Mouse (Mus musculus): ENCODE data around the gene Fancc. TPM values are rescaled to one million over a fixed set of nuclear protein-coding genes. Genes with fewer than 3 reads are reported as not detected.

Gene Fancc
- polyA plus RNA-seq, 1 experiment from 2014 or later, result 7.9 TPM

DNA sequence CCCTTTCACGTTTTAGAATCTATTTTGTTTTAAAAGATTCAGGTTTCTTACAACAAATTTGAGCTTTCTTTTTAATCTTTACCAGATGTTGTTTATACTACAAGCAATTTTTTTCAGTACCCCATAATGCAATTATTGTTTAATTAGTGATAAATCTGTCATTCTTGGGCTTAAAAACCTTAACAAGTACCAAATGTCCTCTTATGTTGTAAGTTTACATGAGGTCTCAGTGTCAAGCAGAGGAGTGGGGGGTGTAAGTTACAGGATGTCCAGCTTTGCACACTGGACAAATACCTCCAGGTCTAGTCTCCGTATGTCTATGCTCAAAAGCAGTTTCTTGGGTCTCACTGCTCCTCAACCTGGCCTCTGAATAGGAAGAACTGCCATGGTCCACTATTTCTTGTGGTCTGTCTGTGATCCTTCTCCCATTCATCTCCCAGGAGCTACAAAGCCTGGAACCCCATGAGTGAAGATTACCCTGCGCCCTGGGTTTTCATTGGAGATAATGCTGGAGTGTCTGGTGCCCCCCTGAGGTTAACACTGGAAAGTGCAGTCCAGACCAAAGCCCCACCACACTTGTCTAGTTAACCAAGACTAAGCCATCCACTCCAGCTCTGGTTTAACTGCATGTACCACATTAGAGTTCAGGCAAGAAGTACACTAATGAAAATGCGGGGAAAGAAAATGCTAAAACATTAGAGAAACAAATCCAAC is 161.5 kb downstream of the Fancc start:
- no peak for ATAC-seq
- POLR2A ChIA-PET, result interaction anchor here (0.6 kb wide), 1 partner anchor 91 kb away, joined by 3 read pairs; no protein-coding TSS in a partner anchor
- peak; percentile 75 for TF ChIP-seq CTCF (IDR thresholded peaks at IDR 0.05)
- no peak for DNase-seq (ENCODE audit: low read depth, low spot score)
- no peaks in the 10 kb centered on the region for H3K27me3 ChIP-seq
- CTCF ChIA-PET, result interaction anchor here (0.6 to 3.4 kb wide), 11 partner anchors 13 to 418 kb away, joined by 3 to 26 read pairs (median 3); no protein-coding TSS in a partner anchor
- in situ Hi-C loops (cut with MboI; ENCODE audit: low pct_unique_long_range_greater_than_20kb), result no loop called here

DNA sequence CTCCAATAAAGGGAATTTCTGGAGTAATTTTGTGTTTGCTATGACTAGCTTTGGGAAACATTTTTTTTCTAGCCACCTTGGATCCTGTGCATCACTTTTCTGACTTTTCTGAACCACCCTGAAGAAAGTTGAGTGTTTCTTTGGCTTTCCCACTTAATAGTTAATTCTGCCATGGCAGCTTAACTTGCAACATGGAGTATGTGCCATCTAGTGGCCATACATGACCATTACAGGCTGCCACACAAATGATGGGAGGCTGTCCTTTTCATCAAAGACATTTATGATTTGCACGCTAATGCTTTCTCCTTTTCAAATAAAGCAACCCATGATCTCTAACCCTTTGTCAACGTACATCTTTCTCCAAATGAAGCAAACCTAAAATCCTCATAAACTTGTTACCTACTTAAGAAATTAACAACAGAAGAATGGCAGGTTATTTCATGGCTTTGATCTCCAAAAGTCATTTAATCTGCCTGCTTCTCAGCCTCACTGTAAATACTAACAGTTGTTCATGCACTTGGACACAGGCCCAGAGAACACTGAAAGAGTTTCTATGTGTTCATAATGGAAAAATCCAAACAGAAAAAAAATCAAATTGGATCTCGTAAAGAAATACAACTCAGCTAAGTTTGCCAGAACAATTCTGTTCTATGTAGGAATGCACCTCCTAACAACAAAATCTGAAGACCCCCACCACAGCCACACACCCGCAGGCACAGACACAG is 164.3 kb downstream of the Fancc start:
- DNase-seq (ENCODE audit: low read depth, low spot score), result no peak
- ChIA-PET POLR2A (interaction anchor here (0.7 kb wide), 1 partner anchor 287 kb away, joined by 3 read pairs; no protein-coding TSS in a partner anchor), CTCF (interaction anchor here (0.9 to 7.2 kb wide), 17 partner anchors 9 to 427 kb away, joined by 3 to 54 read pairs (median 4); no protein-coding TSS in a partner anchor)
- in situ Hi-C loops (cut with MboI; ENCODE audit: low pct_unique_long_range_greater_than_20kb), result loop anchor here (5.0 kb wide), 1 partner anchor 405 kb away; no protein-coding TSS in a partner anchor
- no peaks in the 10 kb centered on the region for H3K27me3 ChIP-seq
- peak; percentile 93 for TF ChIP-seq CTCF (IDR thresholded peaks at IDR 0.05)
- no peak for ATAC-seq

DNA sequence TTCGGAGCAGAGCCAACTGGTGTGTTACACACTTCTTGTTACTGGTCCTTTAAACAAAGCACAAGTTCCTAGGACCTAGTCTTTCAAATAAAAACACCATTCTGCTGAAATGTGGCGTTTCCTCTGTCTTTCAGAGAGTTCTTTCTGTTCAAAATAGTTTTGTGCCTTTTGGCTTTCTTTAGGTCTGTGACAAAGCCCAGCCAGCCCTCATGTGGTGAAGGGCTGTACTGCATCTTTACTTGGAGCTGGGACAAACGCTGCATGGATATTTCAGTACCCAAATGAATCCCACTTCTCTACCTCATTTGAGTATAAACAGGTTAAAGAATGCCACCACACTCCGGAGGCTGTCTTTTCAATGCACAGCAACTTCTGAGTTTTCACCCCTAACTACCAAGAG is 165.7 kb downstream of the Fancc start:
- ChIA-PET POLR2A (no interaction called here), CTCF (interaction anchor here (0.5 to 7.2 kb wide), 16 partner anchors 13 to 411 kb away, joined by 3 to 54 read pairs (median 4); no protein-coding TSS in a partner anchor)
- no peaks in the 10 kb centered on the region for H3K27me3 ChIP-seq
- in situ Hi-C loops (cut with MboI; ENCODE audit: low pct_unique_long_range_greater_than_20kb), result loop anchor here (5.0 kb wide), 1 partner anchor 404 kb away; no protein-coding TSS in a partner anchor
- ATAC-seq, result peak; percentile 71
- DNase-seq (ENCODE audit: low read depth, low spot score), result no peak
- peak; percentile 86 for TF ChIP-seq CTCF (IDR thresholded peaks at IDR 0.05)

DNA sequence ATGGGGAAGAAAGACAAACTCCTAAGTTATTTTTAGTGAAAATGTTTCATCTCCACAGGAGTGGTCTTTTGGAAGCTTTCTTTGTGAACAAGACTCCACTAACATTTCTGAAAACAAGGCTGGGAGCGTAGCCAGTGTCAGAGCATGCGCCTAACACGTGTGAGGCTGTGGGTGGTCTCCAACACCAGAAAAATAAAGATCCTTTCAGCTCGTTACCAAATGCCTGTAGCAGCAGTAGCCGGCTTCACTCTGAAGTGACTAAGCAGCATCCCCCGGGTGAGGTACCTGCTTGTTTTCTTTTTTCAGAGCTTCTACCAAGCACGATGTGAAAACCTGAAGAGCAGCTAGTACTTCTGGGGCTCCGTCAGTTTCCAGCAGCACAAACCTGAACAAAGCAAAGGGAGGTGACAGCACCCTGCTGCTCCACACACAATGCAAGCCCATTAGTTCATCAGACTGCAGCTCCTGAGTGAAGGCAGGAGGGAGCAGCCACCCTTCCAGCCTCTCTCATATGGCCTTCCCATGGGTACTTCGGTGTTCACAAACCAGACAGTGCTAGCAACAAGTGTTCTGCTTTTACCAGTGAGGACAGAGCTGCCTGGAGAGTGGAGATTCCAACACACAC is 166.7 kb downstream of the Fancc start:
- no peak for TF ChIP-seq CTCF (IDR thresholded peaks at IDR 0.05)
- ChIA-PET CTCF (interaction anchor here (0.6 to 7.2 kb wide), 12 partner anchors 16 to 410 kb away, joined by 3 to 54 read pairs (median 4); no protein-coding TSS in a partner anchor), POLR2A (interaction anchor here (0.8 to 1.2 kb wide), 3 partner anchors 17 to 53 kb away, joined by 3 read pairs; no protein-coding TSS in a partner anchor)
- in situ Hi-C loops (cut with MboI; ENCODE audit: low pct_unique_long_range_greater_than_20kb), result loop anchor here (5.0 kb wide), 1 partner anchor 403 kb away; no protein-coding TSS in a partner anchor
- ATAC-seq (no peak), DNase-seq (ENCODE audit: low read depth, low spot score) (no peak)
- H3K27me3 ChIP-seq, result no peaks in the 10 kb centered on the region

DNA sequence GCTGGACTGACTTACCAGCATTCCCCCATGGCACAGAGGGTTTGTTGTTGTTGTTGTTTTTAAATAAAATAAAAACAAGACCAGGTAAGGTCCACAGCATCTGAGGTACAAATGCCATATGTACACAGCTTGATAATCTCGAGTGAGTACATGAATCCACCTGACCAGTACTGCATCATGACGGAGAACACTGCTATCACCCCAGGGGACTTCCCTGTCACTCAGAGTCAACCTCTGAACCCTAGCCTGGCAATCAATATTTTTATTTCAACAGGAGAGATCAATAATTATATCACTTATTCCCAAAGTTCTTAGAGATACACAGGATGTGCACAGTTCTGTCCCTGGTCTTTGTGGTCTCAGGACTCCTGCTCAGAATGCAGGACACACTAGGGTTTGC is 171.1 kb downstream of the Fancc start:
- no peak for DNase-seq (ENCODE audit: low read depth, low spot score)
- in situ Hi-C loops (cut with MboI; ENCODE audit: low pct_unique_long_range_greater_than_20kb), result loop anchor here (5.0 kb wide), 1 partner anchor 84 kb away; no protein-coding TSS in a partner anchor
- no peak for ATAC-seq
- no peaks in the 10 kb centered on the region for H3K27me3 ChIP-seq
- no peak for TF ChIP-seq CTCF (IDR thresholded peaks at IDR 0.05)
- CTCF ChIA-PET, result interaction anchor here (1.2 kb wide), 1 partner anchor 49 kb away, joined by 3 read pairs; no protein-coding TSS in a partner anchor
- POLR2A ChIA-PET, result no interaction called here

DNA sequence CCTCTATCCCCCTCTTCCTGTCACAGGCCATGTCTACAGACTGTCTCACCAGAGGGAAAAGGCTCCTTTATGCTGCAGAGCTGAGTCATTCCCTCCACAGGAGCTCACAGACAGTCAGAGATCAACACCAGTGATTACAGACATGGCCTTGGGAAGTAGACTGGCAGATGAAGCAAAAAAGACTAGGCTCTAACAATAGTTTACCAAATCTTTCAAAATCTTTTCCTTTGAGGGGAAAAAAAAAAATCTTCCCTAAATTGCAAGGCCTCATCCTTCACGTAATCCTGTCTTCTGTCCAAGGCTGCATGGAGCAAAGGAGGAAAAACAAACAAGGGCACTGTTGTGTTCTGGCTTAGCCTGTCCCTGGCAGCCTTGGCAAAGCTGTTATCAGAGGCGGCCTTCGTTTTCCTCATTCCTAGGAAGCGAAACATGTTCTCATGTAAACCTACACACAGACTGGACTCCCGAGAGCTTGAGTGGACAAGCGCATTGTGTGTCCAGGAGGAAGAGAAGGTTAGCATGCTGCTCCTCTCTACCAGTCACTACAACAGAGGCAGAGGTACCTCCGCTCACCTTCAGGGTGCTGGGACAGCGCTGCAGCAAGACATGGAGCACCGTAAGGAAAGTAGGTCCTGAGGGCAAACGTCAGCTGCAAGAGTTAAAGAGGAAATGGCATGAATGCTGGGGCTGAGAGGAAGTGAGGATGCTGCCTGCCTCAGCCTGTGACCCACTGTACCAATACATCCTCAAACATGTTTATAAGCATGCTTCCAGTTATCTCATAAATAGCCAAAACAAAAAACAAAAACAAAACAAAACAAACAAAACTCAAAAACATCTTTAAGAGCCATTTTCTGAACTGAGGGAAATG is 171.9 kb downstream of the Fancc start:
- POLR2A ChIA-PET, result no interaction called here
- H3K27me3 ChIP-seq, result no peaks in the 10 kb centered on the region
- CTCF ChIA-PET, result interaction anchor here (1.2 kb wide), 1 partner anchor 48 kb away, joined by 3 read pairs; no protein-coding TSS in a partner anchor
- peak; percentile 86 for ATAC-seq
- peak; percentile 53 for DNase-seq (ENCODE audit: low read depth, low spot score)
- in situ Hi-C loops (cut with MboI; ENCODE audit: low pct_unique_long_range_greater_than_20kb), result loop anchor here (5.0 kb wide), 2 partner anchors 83 to 278 kb away; no protein-coding TSS in a partner anchor
- TF ChIP-seq CTCF (IDR thresholded peaks at IDR 0.05), result no peak

DNA sequence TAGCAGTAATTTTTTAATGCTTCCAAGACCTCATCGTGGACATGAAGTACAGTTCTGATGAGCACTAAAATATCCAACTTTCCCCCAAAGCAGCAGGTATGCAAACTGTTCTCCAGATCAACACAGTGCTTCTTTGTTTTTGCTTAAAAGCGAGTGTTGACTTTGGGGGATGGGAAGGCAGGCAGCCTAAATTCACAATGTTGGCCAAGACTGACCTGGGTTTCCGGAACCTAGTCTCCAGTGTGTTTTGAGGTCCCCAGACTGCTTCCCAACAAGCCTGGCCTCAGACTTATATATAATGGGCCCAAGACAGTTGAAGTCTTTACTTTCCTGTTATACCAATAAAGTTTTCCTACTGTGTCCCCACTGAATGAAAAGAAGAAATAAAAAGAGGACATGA is 172.8 kb downstream of the Fancc start:
- no peaks in the 10 kb centered on the region for H3K27me3 ChIP-seq
- DNase-seq (ENCODE audit: low read depth, low spot score) (no peak), ATAC-seq (no peak)
- TF ChIP-seq CTCF (IDR thresholded peaks at IDR 0.05), result no peak
- in situ Hi-C loops (cut with MboI; ENCODE audit: low pct_unique_long_range_greater_than_20kb), result loop anchor here (5.0 kb wide), 1 partner anchor 277 kb away; no protein-coding TSS in a partner anchor
- ChIA-PET POLR2A (interaction anchor here (1.3 to 1.5 kb wide), 2 partner anchors 12 to 14 kb away, joined by 4 read pairs; no protein-coding TSS in a partner anchor), CTCF (no interaction called here)

DNA sequence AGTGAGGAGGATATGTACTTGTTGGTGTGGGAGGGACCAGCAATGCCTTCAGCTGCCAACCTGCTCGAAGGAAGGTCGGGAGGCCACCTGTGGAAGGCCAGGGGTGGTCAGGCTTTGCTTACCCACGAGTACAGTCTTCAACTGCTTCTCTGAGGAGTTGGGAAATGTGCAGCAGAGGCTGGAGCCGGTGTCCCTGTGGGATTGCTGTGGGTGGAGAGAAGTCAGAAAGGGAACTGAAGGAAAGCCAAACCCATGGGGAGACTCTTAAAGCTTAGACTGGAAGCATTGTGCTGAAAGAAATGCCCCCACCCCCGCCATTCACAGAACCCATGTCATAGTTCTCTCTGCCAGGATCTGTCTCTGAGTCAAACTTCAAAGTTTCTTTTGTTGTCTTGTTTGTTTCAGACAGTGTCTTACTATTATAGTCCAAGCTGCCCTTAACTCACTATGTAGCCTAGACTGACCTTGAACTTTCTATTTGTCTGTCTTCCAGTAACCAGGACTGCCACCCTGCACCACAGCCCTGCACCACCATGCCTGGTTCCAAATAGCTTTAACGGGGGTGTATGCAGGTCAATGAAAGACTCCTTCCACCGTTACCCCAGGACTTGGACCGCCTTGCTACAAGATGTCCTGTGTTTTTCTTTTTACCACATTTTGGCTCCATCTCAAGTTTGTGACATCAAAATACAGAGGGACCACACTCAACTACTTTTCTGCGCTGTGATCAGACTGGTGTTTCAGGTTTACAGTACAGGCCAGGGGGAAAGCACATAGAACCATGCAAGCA is 173.6 kb downstream of the Fancc start:
- CTCF ChIA-PET, result interaction anchor here (1.0 kb wide), 2 partner anchors 13 to 397 kb away, joined by 3 to 4 read pairs; no protein-coding TSS in a partner anchor
- TF ChIP-seq CTCF (IDR thresholded peaks at IDR 0.05), result no peak
- no peak for ATAC-seq
- DNase-seq (ENCODE audit: low read depth, low spot score), result no peak
- in situ Hi-C loops (cut with MboI; ENCODE audit: low pct_unique_long_range_greater_than_20kb), result loop anchor here (5.0 kb wide), 1 partner anchor 276 kb away; no protein-coding TSS in a partner anchor
- no peaks in the 10 kb centered on the region for H3K27me3 ChIP-seq
- POLR2A ChIA-PET, result interaction anchor here (1.3 to 1.5 kb wide), 2 partner anchors 11 to 13 kb away, joined by 4 read pairs; no protein-coding TSS in a partner anchor
